Mouse (Mus musculus) spleen, embryonic (tissue): ENCODE measurements around the gene Trp73.

Source experiments
- CTCF ChIA-PET: fragments of 350-600 bp; sonication (Branson Sonifier 250); formaldehyde crosslinking; loops from one replicate; lab custom pipeline; 2022; lab: Charles Lee

Gene Trp73

DNA sequence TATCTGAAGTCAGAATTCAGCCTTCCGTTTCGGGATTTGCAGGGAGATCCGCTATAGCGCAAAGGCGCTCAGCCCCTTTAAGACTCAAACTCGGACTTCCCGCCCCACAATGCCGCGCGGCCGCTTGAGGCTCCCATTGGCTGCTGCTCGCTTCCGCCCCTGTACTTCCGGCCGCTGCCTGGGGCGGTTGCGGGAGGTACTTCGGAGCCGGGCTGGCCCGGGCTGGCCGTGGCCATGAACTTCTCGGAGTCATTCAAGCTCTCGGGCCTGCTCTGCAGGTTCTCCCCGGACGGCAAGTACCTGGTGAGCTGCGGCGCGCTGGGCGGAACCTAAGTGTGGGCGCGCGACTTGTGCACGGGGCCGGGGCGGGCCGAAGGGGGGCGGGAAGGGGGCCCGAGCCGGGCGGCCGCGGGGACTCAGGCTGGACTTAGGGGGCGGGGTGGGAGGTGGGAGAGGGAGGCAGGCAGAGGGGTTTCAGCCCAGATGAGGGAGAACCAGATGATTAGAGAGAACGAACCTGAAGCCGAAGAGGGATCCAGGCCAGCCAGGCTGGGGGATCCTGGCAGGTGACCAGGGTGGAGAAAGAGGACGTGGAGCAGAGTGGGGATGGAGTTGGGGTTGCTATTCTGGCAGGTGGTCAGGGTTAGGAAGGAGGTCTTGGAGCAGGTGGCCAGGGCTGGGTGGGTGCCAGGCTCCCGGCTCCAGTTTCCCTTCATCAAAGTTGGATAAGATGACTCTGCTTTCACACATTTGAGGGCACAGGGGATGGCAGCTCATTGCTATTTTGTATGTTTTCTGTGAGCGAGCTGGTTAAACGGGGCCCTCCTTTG lies 2.4 kb upstream of the Trp73 start, which contains the start of gene Wrap73:
Gene Wrap73 (plus strand): TSS at position 162 of the 830 bp plus-strand sequence.
- CTCF ChIA-PET: interaction anchor here (1.1 kb wide), 1 partner anchor 18 kb away, joined by 4 read pairs; the partner anchor contains the start of gene Tprgl

DNA sequence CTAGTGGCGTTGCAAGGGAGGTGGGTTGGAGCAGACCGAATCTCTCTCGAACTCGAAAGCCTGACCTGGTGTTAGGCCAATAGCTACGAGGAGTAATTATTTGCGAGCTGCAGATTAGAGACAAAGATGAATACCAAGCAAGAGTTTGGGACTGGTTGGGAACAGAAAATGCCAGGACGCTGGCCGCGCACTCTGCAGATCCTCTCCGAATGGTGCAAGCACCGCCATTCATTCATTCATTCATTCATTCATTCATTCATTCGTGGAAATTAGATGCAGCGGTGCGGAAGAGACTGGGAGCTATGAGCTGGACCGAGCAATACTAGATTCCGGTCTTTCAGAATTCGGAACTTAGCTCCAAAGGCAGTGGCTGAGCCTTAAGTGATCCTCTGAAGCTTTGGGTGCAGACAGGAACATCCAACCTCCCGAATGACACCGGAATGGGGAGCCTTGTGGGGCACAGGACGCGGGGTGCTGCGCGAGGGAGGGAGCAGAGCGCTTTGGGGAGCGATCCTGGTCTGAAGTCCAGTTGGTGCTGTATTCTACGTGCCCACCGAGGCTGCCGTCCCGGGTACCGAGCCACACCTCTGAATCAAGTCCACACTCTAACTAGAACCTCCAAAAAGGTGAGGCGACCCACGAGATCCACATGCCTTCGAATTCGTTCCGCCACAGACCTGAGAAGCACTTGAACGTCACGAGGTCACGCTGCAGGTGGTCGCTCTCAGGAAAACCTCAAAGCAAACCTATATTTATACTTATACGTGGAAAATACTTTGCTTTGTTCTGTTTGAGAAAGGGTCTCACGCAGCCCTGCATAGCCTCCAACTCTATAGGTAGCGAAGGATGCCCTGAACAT lies 1.2 kb upstream of the Trp73 start:
- CTCF ChIA-PET: no interaction called here

DNA sequence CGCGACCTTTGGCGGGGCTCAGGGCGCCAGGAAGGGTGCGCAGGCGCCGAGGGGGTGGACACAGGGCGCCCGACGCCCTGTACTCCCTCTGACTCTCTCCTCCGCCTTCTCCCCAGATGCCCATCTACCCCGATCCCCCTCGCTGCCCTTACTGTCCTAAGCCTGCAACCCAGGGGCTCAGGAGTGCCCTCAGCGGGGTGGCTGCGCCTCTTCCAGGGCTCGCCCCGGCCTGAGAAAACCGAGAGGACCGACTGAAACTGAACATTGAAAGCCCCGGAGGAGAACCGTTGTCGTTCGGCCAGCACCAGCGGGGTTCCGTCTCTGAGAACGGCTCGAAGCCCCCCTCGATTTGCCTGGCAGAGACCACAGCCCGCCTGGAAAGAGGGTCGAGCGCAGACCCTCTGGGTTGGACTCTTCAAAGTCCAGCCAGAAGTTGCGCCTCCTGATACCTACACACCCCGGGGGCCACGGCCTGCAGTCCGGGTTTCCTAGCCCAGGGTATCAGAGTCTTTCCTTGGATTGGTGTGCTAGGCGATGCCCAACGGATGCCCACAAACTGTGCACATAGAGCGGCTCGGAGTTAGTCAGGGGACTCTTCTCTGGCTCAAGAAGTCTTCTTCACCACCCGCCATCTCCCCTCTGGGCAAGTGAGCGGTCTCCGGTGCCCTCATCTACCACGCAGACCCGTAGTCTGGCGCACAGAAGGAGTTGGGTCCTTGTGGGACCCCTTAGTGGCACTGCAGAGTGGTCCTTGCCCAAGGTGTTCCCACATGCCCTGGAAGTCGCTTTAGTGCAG lies 403 bp upstream of the Trp73 start:
- CTCF ChIA-PET: no interaction called here

DNA sequence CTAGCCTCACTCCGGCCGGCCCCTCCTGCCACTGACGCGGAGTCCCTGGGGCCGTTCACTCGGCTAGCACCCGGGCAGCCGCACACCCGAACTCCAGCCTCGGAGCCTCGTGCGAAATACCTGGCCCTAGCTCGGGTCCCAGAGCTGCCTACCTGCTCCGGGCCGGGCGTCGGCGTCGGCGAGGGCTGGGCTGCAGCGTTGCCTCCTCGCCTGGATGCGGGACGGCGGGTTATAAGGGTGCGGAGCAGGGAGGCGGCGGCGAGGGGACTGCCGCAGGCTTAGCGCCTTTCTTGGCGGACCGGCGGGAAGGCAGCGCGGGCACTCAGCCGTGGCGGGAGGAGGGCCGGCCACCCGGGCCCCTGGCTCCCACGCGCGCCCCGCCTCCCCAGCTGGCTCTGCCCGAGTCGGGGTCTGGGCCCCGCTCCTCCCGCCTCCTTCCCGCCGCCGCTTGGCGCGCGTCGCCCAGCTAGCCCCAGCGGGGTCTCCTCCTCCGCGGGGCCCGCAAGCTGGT lies 282 bp downstream of the Trp73 start:
- CTCF ChIA-PET: interaction anchor here (0.6 kb wide), 1 partner anchor 140 kb away, joined by 3 read pairs; no protein-coding TSS in a partner anchor

DNA sequence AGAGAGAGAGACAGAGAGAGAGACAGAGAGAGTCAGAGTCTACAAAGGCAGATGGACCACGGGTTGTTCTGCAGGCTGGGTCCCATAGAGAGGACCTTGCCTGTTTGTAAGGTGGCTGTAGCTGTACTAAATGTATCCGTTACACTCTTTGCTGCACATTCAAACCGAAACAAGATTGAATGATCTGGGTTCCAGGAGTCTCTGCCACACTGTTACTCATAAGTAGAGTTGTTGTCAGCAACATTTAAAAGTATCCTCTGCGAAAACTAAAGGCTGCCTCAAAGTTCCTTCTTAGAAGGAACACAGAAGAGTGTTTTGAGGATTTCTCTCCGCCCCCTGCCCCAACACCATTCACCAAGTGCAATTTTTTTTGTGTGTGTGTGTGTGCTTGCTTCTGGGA lies 2.9 kb downstream of the Trp73 start:
- CTCF ChIA-PET: no interaction called here

DNA sequence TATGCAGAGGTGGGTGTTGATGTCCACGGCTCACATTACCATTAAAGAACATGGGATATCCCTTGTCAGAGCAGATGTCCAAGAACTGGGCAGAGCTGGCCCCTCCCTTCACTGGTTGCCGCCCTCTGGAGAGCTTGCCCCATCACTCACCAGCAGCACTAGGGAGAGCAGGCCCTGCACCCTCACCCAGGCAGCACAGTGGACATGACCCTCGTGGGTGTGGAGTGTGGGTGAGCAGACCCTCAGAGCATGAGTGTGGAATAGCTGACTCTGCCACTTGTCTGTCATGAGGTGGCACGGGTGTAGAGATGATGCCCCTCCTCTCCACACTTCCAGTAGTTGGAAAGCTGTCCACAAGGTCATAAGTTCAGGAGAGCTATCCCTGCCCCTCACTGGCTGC lies 5.2 kb downstream of the Trp73 start:
- CTCF ChIA-PET: interaction anchor here (0.6 kb wide), 1 partner anchor 10 kb away, joined by 4 read pairs; no protein-coding TSS in a partner anchor

DNA sequence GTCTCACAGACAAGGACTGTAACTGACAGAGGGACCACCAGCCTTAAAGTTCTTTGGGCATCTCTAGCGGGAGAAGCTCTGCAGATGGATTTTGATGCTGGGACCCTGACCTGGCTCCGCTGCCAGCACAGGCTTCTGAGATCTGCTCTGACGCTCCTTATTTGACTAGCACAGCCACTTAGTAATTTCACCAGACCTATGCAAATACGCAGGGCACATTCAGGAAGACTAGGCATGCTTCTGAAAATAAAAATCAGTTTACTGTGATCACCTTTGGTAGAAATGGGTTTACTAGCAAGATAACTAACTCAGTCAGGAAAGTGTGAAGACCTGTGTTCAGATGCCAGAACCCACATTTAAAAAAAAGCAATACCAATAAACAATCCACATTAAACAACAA lies 8.1 kb downstream of the Trp73 start:
- CTCF ChIA-PET: no interaction called here

DNA sequence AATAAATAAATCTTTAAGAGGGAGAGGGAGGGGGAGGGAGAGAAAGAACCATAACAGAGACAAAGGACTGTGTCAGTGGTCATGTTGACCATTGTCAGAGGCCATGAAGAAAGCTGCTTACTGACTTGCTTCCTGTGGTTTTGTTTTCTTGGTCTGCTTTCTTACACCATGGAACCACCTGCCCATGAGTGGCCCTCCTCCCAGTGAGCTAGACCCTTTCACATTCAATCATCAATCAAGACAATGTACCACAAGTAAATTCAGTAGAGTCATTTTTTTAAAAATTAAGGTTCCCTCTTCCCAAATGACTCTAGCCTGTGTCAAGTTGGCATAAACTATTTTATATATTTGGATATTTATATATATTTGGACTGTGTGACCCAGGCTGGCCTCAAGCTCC lies 10.1 kb downstream of the Trp73 start:
- CTCF ChIA-PET: no interaction called here

DNA sequence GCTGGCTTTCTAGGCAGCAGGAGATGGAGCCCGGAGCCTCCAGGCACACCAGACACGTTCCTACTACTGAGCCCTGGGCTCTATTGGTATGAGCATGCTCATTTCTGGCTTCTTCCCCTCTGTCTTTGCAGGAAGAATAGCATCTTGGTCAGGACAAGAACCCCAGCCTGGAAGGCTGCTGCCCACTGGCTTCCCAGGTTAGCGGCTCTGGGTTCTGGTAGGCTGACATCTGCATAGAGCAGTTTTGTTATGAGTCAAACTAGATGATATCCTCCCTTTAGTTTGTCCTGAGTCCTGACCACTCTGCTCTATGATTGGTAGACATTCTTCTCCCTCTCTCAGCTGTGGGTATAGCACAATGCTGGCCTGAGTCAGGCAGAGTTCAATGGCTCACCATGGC lies 12.7 kb downstream of the Trp73 start:
- CTCF ChIA-PET: no interaction called here

DNA sequence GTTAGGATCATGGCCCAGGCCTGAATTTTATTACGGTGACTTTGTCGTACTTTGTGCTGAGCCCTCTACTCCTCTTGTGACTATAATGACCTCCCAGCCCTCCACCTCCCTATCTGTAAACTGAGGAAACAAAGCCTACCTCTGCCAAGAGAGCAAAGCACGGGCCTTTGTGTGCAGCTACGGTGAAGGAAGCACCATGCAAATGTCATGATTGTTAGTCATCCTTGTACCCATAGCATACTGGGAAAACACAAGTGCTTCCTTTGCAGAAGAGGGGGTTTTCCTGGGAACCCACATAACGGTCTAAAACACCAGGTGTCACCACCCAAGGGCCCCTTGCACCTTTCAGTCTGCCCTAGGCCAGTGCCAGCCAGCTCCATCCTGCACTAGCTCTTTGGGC lies 14.8 kb downstream of the Trp73 start:
- CTCF ChIA-PET: no interaction called here

DNA sequence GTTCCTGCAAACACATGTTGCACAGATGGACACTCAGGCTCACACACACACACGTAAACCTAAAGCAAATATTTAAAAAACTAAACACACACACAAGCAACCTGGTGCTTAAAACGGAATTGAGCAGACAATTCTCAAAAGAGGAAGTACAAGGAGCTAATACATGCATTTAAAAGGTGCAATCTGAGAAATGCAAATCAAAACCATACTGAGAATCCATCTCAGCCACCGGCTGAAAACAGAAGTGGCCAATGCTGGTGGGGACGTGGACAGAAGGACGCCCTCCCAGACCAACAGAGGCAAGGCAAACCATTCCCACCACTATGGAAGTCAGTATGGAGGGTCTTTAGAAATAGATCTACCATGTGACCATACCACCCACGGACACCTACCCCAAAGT lies 16.5 kb downstream of the Trp73 start:
- CTCF ChIA-PET: no interaction called here

DNA sequence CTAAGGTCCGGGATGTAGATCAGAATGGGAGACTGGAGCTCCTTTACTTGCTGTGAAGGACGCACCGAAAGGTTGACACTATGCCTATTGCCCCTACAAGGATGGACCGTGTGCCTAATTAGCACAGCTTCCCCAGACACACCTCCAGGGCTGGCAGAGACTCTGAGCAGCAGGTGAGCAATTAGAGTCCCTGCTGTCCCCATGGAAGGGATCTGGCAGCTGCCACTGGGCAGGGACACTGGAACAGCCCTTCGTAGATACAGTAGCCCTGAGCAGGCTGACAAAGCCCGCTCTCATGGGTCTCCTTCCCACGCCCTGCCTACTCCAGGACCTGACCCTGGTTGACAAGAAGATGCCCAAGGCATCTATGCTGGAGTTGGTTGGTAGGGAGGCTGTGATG lies 17.6 kb downstream of the Trp73 start:
- CTCF ChIA-PET: no interaction called here

DNA sequence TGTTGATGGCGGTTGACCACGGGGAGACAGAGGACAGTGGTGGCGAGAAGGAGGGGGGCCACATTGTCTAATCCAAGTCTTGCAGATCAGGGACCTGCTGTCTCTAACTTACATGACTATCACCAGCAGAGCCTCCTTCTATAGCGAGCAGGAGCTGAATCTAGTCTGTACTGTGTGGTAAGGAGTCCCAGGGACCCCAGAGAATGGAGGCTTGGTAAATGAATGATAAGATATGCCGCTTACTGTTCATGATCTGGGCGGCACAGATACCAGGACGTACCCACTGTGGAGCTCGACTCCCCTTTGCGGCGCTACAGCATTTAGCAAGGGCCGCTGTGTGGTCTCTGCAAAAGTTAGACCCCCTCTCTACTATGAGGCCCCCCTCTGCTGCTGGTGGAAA lies 18.2 kb downstream of the Trp73 start:
- CTCF ChIA-PET: no interaction called here

DNA sequence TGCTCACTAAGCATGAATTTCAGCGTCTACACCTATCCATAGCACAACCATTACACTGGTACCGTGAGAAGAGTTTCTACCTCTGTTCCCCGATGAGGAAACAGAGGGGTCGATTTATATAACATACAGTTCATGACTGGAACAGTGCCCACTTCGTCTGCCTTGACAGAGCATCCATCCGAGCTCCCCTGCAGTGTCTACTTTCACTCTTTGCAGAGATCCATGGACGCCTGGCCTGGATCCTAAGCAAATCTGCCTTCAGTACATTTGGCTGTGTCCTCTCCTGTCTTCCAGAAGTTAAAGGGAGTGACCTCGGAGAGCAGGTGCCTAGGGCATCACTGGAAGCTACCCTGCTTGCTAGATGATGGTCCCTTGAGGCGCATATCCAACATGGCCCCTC lies 20.8 kb downstream of the Trp73 start:
- CTCF ChIA-PET: no interaction called here

DNA sequence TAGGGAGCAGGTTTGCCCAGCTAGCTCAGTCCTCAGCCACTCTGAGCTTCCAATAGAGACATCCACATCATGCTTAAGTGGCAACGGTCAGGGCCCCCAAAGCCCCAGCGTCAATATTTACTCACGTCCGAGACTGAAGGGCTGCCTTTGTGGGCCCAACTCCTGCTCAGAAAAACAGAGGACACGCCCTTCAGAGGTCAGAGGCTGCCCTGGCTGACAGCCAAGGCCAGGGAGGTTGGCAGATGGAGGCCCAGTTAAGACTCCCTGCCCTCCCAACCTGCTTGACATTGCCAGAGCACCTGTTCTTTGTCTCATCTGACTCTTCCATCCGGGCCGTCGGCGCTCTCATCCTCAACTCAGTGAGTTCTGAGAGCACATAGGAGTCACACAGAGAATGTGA lies 21.2 kb downstream of the Trp73 start:
- CTCF ChIA-PET: no interaction called here

DNA sequence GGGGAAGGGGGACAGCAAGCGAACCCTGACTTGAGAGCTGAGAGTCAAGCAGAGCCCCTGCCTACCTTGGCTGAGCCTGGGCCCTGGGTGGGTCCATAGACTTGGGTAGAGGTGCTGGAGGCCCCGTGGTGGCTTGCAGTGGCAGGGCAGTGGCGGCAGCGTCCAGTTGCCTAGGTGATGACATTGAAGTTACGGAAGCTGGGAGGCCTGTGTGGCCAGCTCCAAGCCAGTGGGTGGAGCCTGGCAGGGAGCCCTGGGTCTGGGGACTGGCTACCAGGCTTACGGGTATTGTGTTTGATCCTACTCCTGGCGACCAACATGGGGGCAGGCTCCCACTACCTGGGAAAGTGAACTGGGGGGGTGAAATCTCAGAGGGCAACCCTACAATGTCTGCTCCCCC lies 23.6 kb downstream of the Trp73 start:
- CTCF ChIA-PET: no interaction called here

DNA sequence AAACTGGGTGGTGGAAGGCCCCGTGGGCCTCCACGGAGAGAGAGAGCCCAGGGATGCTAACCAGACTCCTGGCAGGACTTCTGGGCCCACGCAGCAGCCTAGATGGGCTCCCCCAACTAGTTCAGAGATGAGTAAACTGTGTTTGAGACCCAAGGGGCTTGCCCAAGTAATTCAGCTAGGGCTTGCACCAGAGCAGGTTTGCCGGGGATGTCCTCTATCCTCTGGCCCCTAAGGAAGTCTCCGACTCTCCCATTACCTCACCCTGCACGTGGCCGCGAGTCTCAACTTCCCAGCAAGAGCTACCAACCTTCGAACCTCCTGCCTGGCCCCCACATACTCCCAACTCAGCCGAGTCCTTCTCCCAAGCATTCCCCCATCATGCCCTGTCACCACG lies 30.2 kb downstream of the Trp73 start:
- CTCF ChIA-PET: no interaction called here

DNA sequence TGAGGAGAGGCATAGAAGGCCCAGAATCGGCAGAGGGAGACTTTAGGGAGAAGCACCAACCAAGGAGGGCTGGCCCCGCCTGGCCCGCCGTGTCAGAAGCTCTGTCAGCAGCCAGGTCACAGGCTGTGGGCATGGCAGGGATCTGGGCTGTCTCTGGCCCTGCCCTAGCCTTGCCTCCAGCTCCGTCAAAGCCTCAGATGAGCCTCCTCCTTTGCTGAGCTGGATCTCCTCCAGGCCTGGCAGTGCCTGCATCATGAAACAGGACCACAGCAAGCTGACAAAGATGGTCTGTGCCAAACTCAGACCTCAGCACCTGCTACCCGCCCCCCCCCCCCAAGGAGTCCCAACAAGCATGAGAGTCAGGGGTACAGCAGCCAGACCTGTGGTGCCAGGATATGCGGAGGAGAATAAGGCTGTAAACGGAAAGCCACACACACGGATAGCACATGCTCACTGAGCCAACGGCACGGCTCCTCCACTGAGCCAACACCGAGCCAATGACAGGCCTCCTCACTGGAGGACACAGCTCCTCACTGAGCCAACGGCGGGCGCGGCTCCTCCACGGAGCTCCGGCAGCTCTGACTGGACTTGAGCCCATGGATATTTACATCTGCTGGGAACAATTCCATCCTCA lies 30.7 kb downstream of the Trp73 start:
- CTCF ChIA-PET: no interaction called here

DNA sequence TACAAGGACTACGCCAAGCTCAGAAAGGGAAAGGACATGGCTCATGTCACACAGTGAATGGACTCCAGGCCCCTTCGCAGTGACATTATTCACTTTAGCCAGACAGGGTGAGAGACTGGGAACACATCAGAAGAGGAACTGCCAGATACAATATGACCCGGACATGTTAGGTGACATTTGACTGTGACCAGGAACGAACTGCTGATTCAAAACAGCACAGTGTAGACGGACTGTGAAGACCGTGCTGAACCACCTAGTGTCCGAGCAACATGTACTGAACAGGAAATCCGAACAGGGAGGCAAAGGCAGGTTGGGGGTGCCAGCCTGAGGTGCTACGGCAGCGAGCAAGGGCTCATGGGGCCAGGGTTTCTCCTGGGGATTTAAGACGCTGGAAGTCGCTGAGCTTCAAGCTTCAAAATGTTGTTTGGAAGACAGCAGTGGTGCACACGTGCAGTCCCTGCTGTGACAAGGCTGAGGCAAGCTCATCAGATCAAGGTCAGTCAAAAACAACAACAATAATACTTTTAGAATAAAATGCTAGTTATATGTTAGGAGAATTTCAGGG lies 33.4 kb downstream of the Trp73 start:
- CTCF ChIA-PET: no interaction called here

DNA sequence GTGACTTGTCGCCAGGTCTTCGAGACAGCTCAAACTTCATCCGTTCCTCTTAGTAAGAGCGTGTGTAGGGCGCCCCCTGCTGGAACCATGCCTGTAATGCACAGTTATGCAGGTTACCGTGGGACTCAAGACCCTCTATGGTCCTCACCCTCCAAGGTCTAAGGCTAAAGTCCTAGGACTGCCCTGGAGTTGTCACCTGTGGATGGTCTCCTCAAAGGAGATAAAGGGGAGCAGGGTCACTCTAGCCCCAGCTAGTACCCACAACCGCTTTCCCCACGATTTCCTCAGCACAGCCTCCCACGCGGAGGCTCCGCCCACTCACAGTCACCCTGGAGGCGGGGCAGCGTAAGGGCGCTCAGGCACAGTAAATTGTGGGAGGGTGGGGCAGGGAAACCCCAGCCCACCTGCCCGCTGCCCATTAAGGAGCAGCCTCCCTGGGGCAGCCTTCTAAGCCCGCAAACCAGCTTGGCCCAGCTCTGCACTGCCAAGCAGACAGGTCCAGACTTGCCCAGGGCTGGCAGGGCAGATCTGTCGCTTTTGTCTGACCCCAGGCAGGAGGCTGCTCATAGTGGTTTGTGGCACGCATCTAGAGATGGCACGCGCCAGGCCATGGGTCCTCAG lies 34.5 kb downstream of the Trp73 start:
- CTCF ChIA-PET: no interaction called here
